Mouse (Mus musculus) lung, postnatal 25 days (tissue): ENCODE measurements around the gene Gadd45a.
A peak's percentile ranks its signal among the peaks of the same experiment; 100 is the strongest.
"Not testable (repeated sequence)": the region's sequence is repeated elsewhere in the genome, so short reads cannot be mapped to it uniquely, and the experiment has no call there.

Source experiments
- DNase-seq: peaks from one replicate; pipeline ENCODE4 v3.0.0; 2022; ENCODE audit warnings: low spot score

Gene Gadd45a

DNA sequence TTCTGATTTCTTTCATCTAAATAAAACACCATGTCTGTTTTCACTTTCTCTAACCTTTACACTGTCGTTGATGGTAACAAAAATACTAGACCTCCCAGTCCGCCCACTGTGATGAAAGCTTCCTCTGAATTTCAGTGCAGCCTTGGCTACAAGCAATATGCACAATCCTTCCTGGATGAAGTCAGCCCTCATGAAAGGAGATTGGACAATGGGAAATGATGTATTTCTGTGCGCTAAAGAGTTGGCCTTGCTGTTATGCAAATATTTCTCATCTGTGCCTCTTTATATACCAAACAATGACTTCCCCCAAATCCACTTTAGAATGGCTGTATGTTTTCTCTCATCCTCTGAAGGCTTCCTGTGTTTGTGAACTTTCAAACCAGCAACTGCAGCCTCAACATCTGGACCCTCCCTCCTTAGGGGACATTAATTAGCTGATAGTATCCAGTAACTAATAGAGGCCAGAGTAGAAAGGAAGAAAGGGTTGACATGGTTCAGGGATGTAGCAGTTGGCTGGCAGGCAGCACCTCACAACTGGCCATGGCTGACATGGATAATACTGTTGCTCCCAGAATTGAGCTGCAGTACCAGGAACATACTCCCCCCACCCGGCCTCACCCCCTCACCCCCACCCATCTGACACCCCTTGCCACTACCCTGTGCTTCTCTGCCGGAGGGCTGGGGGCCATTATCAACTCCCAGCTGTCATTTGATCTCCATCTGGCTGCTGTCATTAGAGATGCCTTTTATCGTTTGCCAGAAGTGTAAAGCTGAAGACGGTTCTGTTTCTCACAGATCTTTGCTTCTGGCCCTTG lies 11.8 kb upstream of the Gadd45a start:
- no peak for DNase-seq

DNA sequence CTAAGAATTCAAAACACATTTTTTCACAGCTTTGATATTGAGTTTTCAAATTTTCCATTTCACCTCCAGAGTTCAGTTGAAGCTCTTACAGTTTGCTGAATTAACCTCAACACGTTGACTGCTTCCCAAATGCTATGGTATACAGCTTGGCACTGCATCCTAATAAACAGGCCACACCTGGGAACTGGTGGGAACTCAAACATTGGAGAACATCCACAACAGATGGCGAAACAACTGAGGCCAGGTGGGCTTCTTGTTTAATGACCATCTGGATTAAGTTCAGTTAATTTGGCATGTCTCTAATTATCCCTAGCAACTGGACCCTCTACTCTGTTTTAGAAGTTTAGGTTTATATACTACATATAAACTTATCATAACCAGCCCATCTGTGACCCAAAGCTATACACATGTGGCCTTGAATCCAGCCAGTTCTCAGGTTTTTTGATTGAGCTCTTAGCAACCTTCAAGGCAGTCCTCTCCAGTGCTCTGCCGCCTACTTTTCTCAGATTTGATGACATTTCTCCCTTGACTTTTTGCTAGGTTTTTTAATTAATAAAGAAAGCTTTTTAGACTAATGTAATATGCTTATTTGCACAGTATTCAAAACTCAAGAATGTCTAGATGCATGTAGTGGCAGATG lies 10.9 kb upstream of the Gadd45a start:
- no peak for DNase-seq

GRCm38 (mm10) chr6:67046937-67047336 lies 9.7 kb upstream of the Gadd45a start:
- DNase-seq = no peak

GRCm38 (mm10) chr6:67045424-67045823 lies 8.2 kb upstream of the Gadd45a start:
- DNase-seq = no peak

DNA sequence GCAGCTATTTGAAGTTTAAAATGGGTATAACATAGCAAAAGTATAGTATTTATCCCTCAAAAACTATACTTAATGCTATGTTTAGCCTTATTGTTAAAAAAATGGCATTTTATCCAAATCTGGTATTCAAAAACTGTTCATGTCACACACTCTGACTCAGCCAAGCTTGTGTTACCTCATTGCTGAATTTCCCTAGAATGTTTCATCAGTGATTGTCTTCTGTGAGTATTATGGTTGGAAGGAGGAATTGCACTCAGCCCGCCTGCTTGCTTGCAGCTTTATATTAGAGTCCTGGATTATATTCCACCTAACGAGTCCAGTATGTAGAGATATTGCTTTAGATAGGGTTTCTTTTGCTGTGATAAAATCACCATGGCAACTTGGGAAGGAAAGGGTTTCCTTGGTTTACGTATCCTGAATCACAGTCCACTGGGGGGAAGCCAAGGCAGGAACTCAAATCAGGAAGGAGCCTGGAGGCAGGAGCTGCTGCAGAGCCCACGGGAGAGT lies 3.7 kb upstream of the Gadd45a start:
- no peak for DNase-seq

DNA sequence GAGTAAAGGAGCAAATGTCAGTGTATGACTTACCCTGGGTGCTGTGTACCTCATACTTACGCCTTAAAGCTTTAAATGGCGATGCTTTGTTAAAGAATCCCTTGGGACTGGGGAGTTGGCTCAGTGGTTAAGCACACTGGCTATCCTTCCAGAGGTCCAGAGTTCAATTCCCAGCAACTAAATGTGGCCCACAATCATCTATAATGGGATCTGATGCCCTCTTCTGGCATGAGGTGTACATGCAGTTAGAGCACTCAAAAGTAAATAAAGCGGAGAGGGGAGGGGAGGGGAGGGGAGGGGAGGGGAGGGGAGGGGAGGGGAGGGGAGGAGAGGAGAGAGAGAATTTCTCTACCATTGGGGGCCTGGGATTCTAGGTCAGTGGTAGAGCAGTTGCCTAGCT lies 1.7 kb upstream of the Gadd45a start:
- DNase-seq = no peak

GRCm38 (mm10) chr6:67036356-67036811 lies 873 bp downstream of the Gadd45a start:
- DNase-seq = peak; percentile 88

DNA sequence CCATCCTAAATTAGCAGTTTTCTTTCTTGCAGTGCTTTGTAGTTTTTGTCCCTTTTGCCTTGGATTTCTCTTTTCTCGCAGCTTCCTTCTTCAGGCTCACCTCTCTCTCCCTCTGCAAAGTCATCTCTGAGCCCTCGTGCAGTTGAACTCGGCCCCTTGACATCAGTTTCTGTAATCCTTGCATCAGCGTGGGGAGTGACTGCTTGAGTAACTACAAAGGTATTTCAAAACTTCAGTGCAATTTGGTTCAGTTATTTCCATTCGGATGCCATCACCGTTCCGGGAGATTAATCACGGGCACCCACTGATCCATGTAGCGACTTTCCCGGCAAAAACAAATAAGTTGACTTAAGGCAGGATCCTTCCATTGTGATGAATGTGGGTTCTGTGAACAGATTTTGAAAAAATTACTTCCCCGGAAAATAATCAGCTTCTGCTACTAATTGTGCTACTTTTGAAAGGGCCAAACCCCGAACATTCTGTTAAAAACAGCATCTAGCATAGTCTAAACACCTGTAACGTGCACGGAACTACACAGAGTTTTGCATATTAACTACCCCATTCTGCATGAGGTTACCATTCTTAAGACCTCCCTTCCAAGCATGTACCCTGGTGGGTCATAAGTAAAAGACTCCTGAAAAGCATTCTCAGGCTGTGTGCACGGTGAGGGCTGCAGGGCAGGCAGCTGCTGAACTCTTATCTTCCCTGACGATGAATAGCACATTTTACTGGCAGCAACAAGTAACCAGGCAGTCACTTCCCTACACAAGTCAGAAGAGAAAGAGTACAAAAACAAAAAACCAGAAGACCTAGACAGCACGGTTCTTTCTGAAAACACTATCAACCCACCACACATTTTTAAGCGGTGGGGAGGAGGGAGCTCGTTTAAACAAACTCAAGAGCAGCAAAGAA lies 1.6 kb downstream of the Gadd45a start:
- DNase-seq = peak; percentile 55

DNA sequence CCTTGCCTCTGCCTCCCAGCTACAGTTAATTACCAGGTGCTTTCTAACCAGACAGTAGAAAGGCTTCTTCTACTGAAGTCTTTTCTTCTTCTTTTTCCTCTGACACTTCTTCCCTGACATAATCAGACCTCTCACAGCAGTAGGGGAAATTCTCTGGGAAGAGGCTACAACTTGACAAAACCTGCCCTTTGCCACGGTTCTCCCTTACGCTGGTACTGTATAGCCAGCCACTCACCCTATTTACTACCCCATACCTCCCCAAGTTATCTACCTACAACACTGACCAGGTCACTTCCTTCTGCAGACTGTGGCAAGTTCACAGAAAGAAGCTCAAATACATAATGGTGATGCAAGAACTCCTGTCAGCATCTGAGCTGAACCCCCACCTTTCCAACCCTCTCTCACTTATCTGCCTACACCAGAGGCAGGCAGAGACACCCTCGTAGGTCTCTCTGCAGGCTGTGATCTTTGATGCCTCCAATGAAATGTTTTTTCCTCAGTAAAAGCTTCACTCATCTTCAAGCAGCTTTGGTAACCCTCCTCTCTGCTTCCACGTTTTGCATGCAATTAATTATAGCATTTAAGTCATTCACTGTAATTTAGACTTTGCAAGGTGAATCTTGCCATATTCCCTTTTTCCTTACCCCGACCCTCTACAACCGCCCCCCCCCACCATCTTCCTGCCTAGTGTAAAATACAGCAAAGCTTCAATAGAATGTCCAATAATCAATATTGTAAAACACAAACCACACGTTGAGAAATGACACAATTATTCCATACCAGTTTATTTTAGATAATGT lies 2.7 kb downstream of the Gadd45a start:
- DNase-seq = no peak

GRCm38 (mm10) chr6:67033604-67034003 lies 3.7 kb downstream of the Gadd45a start:
- no peak for DNase-seq

DNA sequence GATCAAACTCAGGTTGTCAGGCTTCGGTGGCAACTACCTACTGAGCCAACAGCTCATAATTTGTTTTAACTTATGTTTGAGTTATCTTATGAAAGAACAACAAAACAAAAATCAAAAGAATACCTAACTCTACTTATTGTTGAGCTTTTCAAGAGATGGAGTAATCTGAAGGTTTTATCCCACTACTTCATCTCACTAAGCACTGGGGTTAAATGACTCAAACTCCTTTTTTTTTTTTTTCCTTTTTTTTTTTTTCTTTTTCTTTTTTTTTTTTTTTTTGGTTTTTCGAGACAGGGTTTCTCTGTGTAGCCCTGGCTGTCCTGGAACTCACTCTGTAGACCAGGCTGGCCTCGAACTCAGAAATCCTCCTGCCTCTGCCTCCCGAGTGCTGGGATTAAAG lies 4.3 kb downstream of the Gadd45a start:
- DNase-seq = not testable (repeated sequence)

GRCm38 (mm10) chr6:67032551-67032950 lies 4.7 kb downstream of the Gadd45a start:
- not testable (repeated sequence) for DNase-seq

DNA sequence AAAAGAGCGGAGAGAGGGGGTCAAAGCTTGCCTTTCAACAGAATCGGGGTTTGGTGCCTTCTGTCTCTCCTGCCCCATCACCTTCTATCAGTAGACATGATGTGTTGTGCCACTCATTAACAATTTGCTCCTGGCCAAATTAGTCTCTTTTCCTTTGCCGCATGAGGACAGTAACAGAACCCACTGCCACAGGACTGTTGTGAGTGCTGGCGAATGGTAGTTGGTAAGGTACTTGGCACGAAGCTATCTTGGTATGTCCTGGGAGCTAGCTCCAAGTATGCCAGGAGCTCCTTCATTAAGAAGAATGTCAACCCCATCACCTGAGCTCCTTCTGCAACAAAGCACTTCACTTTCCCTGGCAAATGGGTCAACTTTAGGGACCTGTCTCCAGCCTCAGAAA lies 6.4 kb downstream of the Gadd45a start:
- DNase-seq = no peak

- DNase-seq = no peak
Observed at GRCm38 (mm10) chr6:67030416-67030815, 6.8 kb downstream of the Gadd45a start.

GRCm38 (mm10) chr6:67029987-67030386 lies 7.3 kb downstream of the Gadd45a start:
- no peak for DNase-seq

- DNase-seq = no peak
Observed at GRCm38 (mm10) chr6:67029312-67029950, 7.8 kb downstream of the Gadd45a start.

DNA sequence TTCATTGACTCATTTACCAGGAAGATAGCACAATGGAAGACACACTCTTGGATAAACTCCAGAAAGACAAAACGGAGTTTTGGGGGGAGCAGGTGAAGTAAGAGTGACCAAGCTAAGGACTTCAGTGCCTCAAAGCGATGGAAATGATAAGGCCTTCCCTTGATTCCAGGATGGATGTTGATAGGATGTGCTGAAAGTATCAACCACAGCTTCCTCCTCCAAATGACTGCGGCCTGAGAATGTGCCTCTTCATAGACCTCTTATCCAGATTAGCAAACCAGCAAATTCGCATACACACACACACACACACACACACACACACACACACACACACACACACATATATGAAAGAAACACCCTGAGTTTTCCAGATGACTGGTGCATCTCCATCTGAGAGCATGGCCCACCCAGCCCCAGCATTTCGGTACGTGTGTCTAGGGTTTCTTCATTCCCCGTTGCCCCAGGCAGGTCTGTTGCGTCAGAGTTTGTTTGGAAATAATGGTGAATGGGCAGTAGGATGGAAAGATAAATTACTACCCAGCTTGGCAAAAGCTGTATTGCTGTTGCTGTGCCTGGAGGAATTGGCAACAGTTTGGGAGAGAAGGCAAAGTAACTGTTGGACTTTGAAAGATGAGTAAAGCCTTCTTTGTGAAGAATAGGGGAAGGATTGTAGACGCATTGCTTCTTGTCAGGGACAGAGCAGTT lies 9.7 kb downstream of the Gadd45a start:
- no peak for DNase-seq

DNA sequence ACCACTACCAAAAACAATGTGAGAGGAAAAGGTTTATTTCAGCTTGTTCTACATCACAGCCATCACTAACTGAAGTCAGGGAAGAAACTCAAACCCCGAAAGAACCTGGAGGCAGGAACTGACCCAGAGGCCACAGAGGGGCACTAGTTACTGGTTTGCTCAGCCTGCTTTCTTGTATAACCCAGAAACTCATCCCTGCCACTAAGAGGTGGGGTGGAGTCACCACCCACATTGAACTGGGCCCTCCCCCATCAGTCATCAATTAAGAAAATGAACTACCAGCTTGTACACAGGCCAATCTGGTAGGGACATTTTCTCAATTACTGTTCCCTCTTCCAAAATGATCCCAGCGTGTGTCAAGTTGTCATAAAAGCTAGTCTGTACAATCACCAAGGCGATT lies 10.6 kb downstream of the Gadd45a start:
- no peak for DNase-seq

DNA sequence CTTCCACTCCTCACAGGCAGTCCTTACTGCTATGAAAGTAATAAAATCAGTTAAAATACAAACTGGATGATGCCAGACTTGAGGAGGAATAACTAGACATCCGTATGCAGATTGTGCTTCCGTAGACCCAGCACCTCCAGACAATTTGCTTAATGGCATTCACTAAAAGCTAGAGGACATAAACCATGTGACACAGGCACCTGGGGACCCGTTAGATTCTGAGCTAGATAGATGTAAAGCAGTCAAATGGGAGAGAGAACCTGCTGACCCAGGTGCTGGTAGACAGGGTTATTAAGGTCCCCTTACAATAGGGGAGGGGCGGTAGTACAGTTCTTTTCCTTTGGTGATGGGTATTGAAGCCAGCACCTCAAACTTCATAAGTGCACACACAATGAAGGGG lies 13.5 kb downstream of the Gadd45a start:
- no peak for DNase-seq

GRCm38 (mm10) chr6:67021308-67021707 lies 15.9 kb downstream of the Gadd45a start:
- DNase-seq = no peak
